Mouse (Mus musculus) hematopoietic multipotent progenitor cell, adult 10-12 weeks (in vitro differentiated cells): ENCODE measurements around the gene Igbp1. TPM values are rescaled to one million over a fixed set of nuclear protein-coding genes. Genes with fewer than 3 reads are reported as not detected.

Experiments used
- polyA plus RNA-seq: library from polyadenylated mRNA; stranded (reverse); fragments of >175 nt; gene quantifications from 2 replicates; pipeline ENCODE4 v1.2.3, GENCODE M21; 2012; ENCODE audit warnings: low replicate concordance

Gene Igbp1
- polyA plus RNA-seq: 5.7 and 18.6 TPM in 2 replicates

GRCm38 (mm10) chrX:100494068-100494978 lies at the start of gene Igbp1:
Gene Igbp1, plus strand, starts transcription at chrX:100494291.

GRCm38 (mm10) chrX:100524471-100524870 lies 30.4 kb downstream of the Igbp1 start, which contains the start of gene Dgat2l6:
Gene Dgat2l6, plus strand, starts transcription at chrX:100524838.

Other genes with a start within 250 kb of the Igbp1 start
- not detected in 2 replicates for gene Otud6a, start 65.3 kb upstream of the Igbp1 start, polyA plus RNA-seq
- gene Awat2, start 51.6 kb upstream of the Igbp1 start, polyA plus RNA-seq: 0.06 TPM in 1 of 2 replicates, not detected in the other
- gene Dgat2l6, start 30.5 kb downstream of the Igbp1 start, polyA plus RNA-seq: not detected in 2 replicates
- not detected in 2 replicates for gene Awat1, start 78.0 kb downstream of the Igbp1 start, polyA plus RNA-seq
- gene P2ry4, start 100.6 kb downstream of the Igbp1 start, polyA plus RNA-seq: not detected in 2 replicates
- gene Arr3, start 111.2 kb downstream of the Igbp1 start, polyA plus RNA-seq: not detected in 2 replicates
- gene Kif4, start 131.4 kb downstream of the Igbp1 start, polyA plus RNA-seq: 0.55 and 1.2 TPM in 2 replicates
- 1.4 and 8.0 TPM in 2 replicates for gene Pdzd11, start 132.3 kb downstream of the Igbp1 start, polyA plus RNA-seq
- 0.05 and 1.00 TPM in 2 replicates for gene Gdpd2, start 235.6 kb downstream of the Igbp1 start, polyA plus RNA-seq